Mouse (Mus musculus) lung, postnatal 10 days (tissue): ENCODE measurements around the gene Dpm3.
"Not testable (repeated sequence)": the region's sequence is repeated elsewhere in the genome, so short reads cannot be mapped to it uniquely, and the experiment has no call there.

Experiments
- DNase-seq: peaks from one replicate; pipeline ENCODE4 v3.0.0; 2021

Dpm3 gene

DNA sequence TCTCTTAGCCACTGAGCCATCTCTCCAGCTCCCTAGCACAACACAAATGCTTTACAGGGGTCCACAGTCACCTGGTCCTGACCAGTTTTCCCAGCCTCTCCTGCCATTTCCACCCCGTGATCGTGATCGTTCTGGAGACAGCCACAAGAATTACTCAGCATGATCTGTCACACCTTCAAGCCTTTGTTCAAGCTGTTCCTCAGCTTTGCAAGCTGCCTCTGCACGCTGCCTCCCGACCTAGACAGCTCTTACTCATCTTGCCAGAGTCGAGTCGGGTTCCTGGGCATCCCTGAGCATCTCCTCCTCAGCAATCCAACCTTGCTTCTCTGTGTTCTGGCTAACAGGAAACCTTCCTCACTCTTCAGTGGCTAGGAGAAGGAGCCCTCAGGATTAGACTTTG lies at the start of gene Dpm3:
Gene Dpm3, plus strand, starts transcription at position 283 of the 400 bp plus-strand sequence.
- no peak for DNase-seq

DNA sequence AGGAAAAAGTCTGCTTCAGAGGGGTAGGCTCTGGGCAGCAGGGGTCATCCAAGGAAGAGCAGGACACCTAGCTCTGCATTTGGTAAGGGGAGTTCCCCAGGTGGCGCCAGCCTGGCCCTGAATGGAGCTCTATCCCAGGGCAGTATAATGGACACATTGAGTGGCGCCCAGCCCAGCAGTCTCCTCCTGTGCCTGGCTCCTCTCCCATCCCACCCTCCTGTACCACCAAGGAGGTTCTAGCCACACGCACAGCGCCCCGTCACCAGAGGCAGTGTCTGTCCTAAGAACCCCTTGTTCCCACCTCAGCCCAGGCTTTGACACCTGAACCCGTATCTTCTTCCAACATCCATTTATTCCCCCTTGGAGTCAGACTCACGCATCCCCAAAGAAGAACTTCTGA lies 49.4 kb upstream of the Dpm3 start:
- DNase-seq: no peak

DNA sequence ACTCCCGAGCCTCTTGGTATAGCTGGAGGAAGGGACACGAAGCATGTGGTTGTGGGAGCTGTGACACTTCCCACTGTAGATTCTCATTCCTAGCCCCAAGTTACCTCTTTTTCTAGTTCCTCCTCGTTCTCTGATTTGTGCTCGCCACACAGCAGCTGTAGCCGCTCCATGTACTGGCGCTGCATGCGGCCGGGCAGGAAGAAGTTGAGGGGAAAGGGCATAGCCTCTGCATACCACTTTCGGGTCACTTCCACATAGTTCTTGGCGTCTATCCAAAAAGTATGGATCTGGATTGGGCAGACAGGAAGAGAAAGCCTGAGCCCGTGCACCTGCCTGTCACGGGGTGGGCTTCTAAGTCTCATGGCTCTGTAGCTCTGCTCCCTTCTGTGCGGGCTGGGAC lies 49.0 kb upstream of the Dpm3 start:
- DNase-seq: no peak

DNA sequence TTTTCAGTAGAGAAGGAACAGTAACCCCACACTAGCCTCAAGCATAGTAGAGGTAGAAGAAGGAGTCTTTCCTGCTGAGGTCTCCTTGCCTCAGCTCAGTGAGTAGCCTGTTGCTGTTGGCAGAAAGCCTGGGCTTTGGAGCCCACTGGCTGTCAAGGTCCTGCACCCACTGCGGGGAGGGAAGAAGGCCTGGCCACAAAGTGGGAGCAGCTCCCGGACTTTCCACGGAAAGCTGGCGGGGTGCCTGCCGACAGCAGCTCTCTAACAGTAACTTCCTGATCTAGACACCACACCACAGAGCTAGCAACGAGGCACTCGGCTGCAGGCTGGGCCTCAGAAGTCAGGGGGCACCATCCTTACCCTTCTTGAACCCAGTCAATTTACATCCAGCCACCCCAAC lies 48.4 kb upstream of the Dpm3 start:
- DNase-seq: no peak

DNA sequence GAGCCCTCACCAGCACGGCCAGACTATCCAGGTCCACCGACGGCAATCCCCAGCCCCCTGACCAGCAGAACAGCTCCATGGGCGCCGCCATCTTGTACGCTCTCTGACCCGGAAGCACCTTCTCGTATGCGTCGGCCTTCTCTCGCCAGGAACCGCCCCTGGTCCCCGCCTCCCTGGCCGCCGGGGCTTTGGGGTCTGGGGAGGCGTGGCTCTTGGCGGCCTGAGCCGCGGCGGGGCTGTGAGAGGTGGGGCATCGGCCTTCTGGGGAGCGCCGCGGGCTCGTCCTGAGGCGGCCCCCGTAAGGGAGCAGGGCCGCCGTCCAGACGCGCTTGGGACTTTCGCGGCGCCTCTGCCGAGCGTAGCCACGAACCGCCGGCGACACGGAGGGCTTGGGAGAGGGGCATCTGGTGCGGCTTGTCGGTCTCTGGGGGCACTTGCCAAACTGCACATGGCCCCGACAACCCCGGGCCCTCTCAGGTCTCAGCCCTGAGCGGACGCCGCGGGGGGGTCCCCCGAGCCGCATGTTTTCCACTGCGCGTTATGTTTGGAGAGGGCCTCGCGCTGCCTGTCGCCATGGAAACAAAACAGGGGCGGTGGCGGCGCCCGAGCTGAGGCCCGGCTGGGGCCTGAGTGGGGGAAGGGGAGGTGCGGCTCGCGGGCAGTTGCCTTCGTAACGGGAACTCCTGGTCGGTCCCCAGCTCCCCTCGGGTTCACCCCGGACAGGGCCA lies 45.2 kb upstream of the Dpm3 start:
- peak; percentile 97 for DNase-seq

DNA sequence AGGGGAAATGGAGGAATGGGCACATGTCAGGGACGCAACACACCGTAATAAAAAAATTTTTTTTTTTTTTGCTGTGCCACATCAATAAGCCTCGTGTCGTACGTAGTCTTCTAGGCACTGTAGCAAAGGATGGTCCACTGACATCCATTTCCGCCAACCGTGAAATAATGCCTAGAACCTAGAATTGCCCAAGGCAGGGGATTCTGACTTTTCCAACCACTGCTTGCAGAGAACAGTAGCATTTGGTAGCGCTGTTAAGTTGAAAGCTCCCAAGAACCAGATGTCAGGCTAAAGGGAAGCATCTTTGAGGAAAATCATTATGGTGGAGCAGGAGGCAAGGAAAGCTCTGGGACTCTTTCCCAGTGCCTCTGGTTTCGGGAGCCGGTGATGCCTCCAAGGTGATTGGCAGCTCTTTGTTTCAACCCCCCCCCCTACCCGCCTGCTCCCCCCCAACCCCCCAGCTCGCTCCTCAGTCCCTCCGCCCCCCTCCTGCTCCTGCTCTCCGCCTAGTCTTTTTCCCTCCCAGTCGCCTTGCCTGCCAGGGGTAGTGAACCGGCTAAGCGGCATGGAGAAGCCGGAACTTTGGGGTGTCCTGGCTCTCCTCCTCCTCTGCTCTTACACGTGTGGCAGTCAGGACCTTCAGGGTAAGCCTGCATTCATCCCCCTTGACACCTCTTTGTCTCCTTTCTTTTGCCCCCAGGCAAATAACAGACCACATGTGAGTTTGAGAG lies 44.3 kb upstream of the Dpm3 start, which contains the start of gene Thbs3:
Gene Thbs3, plus strand, starts transcription at position 500 of the 731 bp plus-strand sequence.
- peak; percentile 72 for DNase-seq

DNA sequence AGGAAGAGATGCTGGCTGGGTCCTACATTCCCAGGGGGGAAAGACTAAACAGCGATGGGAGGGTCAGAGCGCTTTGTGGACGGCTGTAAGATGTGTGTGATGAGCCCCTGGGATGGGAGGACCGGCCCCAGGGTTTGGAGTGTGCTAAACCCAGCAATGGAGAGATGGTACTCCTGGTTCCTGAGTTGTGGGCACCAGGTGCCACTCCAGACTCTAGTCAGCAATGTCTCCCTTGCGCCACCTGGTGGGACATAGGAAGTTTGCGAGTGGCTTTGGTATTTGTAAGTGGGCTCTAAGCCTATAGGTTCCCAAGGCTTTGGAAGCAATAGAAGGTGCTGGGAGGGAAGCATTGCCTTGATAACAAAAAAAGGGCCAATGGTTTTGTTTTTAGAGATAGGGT lies 43.3 kb upstream of the Dpm3 start:
- DNase-seq: peak; percentile 89

DNA sequence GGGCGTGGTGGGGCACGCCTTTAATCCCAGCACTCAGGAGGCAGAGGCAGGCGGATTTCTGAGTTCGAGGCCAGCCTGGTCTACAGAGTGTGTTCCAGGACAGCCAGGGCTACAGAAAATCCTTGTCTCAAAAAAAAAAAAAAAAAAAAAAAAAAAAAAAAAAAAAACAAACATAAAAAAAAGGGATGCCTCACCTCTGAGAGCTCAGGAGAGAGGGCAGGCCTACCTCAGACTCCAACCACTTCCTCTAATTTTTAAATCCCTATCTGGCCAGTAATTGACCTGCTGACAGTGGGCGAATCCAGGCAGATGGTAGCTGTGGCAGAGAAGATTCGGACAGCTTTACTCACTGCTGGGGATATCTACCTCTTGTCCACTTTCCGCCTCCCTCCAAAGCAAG lies 42.8 kb upstream of the Dpm3 start:
- not testable (repeated sequence) for DNase-seq

DNA sequence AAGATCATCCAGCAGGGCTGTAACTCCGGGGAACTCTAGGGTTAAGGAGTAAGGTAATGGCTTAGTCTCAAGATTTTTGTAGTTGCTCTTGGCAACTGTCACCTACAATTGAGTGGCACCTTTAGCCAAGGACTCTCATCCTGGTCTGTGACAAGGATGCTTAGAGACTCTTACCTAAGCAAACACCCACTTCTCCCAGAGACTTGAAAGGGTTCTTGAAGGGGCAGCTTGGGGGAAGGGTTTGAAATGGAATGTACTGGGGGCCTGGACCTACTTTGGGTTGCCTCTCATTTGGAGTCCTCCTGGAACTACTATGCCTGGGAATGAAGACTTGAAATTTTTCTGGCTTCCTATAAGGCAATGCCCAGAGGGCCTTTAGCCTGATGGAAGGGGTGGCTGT lies 40.9 kb upstream of the Dpm3 start:
- DNase-seq: peak; percentile 66

DNA sequence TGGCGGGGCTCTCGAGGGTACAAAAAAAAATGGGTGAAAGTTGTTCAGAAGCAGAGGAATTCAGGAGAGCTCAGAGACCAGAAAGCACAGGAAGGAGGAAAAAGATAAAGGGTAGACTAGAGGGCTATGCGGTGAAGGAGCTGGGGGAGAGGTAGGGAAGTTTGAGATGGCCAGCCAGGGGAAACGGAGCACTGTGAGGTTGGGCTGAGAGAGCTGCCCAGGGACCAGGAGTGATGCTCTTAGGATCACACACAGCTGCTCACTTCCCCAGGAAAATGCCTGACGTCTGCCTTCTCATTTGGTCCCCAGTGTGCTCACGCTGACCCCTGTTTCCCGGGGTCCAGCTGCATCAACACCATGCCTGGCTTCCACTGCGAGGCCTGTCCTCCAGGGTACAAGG lies 39.6 kb upstream of the Dpm3 start:
- no peak for DNase-seq

DNA sequence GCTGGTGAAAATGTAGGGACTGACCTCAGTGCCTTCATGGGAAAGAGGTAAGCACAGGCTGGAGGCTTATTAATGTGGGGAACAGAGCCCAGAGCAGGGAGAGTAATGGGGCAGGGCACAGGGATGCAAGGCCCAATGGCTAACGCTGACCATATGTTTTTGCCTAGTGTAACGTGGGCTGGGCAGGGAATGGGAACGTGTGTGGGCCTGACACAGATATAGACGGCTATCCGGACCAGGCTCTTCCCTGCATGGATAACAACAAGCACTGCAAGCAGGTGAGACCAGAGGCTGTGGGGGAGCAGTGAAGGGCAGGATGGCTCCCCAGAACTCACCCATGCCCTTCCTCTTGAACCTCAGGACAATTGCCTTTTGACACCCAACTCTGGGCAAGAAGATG lies 38.0 kb upstream of the Dpm3 start:
- DNase-seq: no peak

DNA sequence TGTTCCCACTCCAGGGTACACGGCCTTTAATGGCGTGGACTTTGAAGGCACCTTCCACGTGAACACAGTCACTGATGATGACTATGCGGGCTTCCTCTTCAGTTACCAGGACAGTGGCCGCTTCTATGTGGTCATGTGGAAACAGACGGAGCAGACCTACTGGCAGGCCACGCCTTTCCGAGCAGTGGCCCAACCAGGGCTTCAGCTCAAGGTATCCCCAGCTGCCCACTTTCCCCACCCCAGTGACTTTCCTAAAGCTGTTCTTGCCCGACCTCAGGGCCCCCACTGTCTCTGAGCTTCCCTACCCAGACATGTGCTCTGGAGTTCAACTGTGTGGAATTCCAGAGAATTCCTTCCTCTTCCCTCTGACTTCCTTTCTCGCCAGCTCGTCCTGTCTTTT lies 34.4 kb upstream of the Dpm3 start:
- no peak for DNase-seq

DNA sequence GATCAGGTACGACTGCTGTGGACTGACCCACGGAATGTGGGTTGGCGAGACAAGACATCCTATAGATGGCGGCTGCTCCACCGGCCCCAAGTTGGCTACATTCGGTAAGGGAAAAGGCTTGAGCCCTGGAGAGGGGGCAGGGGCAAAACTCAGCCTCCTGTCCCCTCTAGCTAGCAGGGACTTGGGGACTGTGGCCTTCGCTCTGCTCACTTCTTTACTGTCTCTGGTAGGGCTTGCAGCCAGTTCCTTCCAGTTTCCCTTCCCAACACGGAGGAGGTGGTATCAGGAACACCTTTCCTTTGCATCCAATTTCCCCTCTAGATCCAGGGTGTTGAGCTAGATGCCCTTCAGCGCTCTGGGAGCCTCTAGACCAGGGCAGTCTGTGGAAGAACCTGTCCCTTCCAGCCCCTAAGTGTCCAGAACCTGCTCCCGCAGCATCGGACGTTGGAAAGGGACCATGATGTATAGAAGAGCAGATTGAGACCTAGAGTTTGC lies 33.8 kb upstream of the Dpm3 start:
- DNase-seq: no peak

DNA sequence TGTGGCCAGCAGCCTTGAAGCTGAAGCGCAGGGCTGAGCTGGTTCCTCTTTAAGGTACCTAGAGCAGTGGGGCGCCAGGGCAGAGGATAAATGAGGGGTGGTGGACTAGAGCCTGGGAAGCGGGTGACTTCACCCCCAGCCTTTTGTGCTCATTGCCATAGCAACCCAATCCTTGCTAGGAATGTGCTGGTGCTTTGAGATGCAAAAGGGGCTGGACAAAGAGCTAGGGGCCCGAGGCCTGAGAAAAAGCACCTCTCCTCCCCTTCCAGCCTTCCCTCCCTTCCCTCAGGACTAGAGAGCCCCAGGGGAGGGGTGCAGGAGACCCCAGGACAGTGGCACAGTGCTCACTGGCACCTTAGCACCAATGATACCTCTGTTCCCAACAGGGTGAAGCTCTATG lies 33.2 kb upstream of the Dpm3 start:
- DNase-seq: no peak

DNA sequence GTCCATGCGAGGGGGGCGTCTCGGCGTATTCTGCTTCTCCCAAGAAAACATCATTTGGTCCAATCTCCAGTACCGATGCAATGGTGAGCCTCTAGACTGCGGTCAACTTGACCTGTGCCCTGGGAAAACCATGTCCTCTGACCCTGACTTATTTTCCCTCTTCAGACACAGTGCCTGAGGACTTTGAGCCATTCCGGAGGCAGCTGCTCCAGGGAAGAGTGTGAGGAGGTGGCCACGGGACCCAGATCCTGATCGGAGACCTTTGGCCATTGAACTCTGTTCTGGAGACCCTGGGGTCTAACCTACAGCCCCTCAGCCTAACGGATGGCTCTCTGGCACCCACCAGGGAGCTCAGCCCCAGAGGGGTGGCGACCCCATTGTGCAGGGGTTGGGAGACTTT lies 32.8 kb upstream of the Dpm3 start:
- no peak for DNase-seq

DNA sequence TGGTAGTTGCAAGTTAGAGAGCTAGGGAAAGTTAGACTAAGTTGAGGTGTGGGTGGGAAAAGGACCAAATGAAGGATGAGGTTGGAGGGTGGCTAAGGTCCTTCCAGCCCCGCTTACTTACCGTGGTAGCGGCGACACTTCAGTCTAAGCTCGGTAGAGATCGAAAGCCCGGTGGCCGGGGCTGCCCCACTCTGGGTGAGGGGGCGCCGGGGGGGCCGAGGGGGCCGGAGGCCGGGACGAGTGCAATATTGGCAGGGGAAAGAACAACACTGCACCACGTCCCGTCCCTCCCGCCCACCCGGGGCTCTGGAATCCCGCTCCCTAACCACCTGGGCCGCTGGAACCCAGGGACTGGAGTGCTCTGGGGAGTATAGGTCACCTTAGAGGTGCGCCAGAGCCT lies 32.3 kb upstream of the Dpm3 start, which contains the start of gene Mtx1:
Gene Mtx1, minus strand, starts transcription at position 189 of the 400 bp plus-strand sequence.
- DNase-seq: no peak

DNA sequence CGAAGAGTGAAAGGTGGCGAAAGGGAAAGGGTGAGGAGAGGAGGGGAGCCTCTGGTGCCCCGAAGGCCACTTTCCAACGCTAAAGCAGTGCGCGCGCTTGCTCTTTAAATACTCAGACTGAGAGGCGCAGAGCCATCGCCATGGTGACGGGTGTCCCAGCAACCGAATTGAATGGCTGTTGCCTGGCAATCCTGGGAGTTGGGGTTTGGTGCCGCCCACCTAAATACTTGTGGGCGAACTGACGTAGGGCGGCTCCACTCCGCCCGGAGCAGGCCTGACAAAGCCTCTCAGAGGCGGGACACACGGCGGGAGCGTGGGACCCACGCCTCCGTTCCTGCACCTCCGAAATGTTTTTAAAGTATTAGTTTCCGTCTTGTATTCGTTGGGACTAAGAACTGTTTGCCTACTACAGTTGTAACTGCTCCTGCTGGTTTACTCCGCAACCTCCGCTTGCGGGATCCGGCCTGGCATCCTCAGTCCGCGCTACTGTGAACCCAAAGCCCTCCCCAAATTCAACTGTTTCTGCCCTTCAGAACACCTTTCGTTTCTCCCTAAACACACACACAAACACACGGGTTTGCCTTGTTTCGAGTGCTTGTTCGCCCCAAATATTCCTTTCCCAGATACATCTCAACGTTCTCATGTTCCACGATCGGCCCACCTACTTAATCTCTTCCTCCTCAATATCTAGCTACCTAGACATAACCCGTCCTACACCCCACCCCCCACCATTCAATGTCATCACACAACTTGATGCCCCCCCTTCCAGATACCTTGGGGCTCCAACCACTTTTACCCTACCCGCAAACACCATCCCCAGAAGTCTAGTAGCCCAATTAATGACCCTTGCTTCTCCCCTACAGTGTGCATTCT lies 31.6 kb upstream of the Dpm3 start:
- peak; percentile 95 for DNase-seq

DNA sequence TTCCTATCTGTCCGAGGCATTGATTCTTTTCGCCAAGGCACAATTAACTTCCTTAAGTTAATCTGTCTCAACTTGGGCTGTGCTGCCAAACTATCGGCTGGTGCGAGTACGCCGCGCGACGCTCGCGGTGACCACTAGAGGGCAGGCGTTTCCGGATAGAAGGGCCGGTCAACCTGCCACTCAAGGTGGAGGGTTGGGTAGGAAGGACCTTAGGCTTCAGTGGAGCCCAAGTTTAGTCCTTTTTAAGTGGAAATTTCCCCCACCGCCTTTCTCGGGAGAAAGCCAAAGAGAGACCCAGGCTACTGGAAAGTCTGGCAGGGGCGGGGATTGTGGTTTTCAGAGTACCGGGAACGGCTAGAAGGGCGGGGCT lies 31.0 kb upstream of the Dpm3 start:
- peak; percentile 93 for DNase-seq

DNA sequence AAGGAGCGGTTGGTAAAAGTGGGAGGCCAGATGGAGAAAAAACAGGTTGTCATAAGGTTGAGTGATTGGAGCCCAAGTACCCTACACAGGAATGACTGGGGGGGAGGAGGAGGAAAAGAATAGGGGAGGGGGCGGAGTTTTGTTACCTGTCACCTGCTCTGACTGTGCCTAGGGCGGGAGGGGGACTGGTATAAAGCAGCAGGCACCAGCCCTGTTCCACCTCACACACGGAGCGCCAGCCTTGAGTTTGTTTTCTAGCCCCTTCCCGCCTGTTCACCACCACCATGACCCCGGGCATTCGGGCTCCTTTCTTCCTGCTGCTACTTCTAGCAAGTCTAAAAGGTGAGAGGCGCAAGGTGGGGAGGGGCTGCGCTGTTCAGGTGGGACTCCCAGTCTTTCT lies 30.3 kb upstream of the Dpm3 start, which contains the start of gene Muc1:
Gene Muc1, plus strand, starts transcription at position 222 of the 400 bp plus-strand sequence.
- DNase-seq: peak; percentile 66

DNA sequence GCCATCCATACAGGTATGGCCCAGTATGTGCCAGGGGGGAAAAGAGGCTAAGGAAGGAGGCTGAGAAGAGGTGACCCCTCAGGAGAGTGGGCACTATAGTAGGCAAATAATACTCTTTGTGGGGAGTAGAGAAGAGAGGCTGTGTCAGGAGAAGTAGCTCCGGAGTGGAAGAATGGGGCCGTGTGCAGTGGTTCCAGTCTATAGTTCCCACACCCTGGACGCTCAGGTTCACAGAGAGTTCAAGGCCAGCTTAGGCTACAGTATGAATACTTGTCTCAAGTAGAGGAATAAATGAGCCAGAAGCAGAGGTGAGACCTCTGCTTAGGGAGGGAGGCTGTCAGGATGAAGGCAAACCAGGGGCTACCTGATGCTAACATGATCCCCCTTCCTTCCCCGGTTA lies 29.9 kb upstream of the Dpm3 start:
- no peak for DNase-seq

DNA sequence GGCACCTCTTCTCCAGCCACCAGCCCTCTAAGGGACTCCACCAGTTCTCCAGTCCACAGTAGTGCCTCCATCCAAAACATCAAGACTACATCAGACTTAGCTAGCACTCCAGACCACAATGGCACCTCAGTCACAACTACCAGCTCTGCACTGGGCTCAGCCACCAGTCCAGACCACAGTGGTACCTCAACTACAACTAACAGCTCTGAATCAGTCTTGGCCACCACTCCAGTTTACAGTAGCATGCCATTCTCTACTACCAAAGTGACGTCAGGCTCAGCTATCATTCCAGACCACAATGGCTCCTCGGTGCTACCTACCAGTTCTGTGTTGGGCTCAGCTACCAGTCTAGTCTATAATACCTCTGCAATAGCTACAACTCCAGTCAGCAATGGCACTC lies 28.6 kb upstream of the Dpm3 start:
- DNase-seq: no peak

DNA sequence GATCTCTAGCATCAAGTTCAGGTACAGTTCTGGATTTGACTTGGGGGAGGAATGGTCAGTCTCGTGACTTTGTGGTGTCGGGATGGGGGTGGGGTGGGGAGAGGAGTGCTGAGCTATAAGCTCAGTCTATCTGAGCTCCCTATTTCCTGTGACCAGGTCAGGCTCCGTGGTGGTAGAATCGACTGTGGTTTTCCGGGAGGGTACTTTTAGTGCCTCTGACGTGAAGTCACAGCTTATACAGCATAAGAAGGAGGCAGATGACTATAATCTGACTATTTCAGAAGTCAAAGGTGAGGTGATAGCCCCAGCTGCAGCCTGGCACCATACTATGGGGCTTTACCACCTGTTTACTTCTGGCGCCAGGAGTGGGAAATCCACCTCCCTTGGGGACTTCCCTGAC lies 27.8 kb upstream of the Dpm3 start:
- no peak for DNase-seq

DNA sequence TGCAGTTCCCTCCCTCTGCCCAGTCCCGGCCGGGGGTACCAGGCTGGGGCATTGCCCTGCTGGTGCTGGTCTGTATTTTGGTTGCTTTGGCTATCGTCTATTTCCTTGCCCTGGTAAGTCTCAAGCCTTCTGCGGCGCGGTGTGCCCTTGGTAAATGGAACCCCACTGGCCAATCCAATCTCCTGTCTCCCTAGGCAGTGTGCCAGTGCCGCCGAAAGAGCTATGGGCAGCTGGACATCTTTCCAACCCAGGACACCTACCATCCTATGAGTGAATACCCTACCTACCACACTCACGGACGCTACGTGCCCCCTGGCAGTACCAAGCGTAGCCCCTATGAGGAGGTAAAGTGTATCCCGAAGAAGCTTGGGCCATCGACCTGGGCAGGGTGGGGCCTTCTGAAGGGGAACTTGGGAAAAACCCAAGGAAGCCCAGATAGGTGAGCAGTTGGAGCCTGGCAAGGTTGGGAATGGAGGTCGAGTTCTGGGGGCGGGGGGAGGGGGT lies 27.3 kb upstream of the Dpm3 start:
- no peak for DNase-seq
